Mouse (Mus musculus) C2C12 (cell line): Measurements from ENCODE around the gene Mgst3. TPM values are rescaled to one million over a fixed set of nuclear protein-coding genes. Genes with fewer than 3 reads are reported as not detected.

Experiments used
- H3K27me3 ChIP-seq: one replicate; pipeline ENCODE4 v1.6.1; 2011; ENCODE audit not compliant: control insufficient read depth, insufficient read depth, insufficient read length
- H3K36me3 ChIP-seq: one replicate; pipeline ENCODE4 v1.6.1; 2011; ENCODE audit not compliant: control insufficient read depth, insufficient read depth
- H3K4me3 ChIP-seq: one replicate; pipeline ENCODE4 v1.5.1; 2011; ENCODE audit warnings: mild to moderate bottlenecking, control low read depth; ENCODE audit not compliant: poor library complexity, insufficient read depth, severe bottlenecking
- H3K79me2 ChIP-seq: one replicate; pipeline ENCODE4 v1.6.1; 2011; ENCODE audit not compliant: control insufficient read depth, insufficient read depth
- H3K79me3 ChIP-seq: one replicate; pipeline ENCODE4 v1.6.1; 2011; ENCODE audit warnings: low read depth, control low read depth
- H3ac ChIP-seq: one replicate; pipeline ENCODE3; 2011; ENCODE audit warnings: low read depth; ENCODE audit not compliant: control insufficient read depth, insufficient read length
- CEBPB ChIP-seq: IDR thresholded peaks from one replicate; pipeline ENCODE4 v1.6.1; 2011; ENCODE audit warnings: low read depth, mild to moderate bottlenecking, control low read depth, moderate library complexity
- CTCF ChIP-seq: IDR thresholded peaks from one replicate; pipeline ENCODE4 v1.5.1; 2011; ENCODE audit not compliant: control insufficient read depth, insufficient read depth, insufficient read length
- FOSL1 ChIP-seq: IDR thresholded peaks from one replicate; pipeline ENCODE4 v1.8.0; 2011; ENCODE audit warnings: mild to moderate bottlenecking, low read length; ENCODE audit not compliant: poor library complexity, insufficient read depth, severe bottlenecking
- MAX ChIP-seq: IDR thresholded peaks from one replicate; pipeline ENCODE4 v1.6.1; 2011; ENCODE audit warnings: mild to moderate bottlenecking, control low read depth
- MYOD1 ChIP-seq: IDR thresholded peaks from one replicate; pipeline ENCODE4 v1.6.1; 2011; ENCODE audit warnings: low read depth; ENCODE audit not compliant: control insufficient read depth, insufficient read length
- MYOG ChIP-seq: IDR thresholded peaks from one replicate; pipeline ENCODE4 v1.6.1; 2011; ENCODE audit not compliant: control insufficient read depth, insufficient read length; ENCODE audit errors: extremely low read depth
- USF1 ChIP-seq: IDR thresholded peaks from one replicate; pipeline ENCODE4 v1.6.1; 2011; ENCODE audit warnings: low read depth, mild to moderate bottlenecking, control low read depth, moderate library complexity
- polyA plus RNA-seq: library from polyadenylated mRNA; unstranded; fragments of >200 nt; fragmentation: generic; extraction: Trizol; gene quantifications from one replicate; pipeline ENCODE4 v1.2.1, GENCODE M21; 2012; ENCODE audit warnings: missing spikeins

Mgst3 gene
- polyA plus RNA-seq, 1 experiment = 108 TPM

- Histone ChIP-seq H3ac (no peak overlapping the region), H3K27me3 (no peaks in the 10 kb centered on the region), H3K36me3 (peaks cover 54% of the 10 kb centered on the region), H3K4me3 (no peak overlapping the region), H3K79me3 (no peaks in the 10 kb centered on the region), H3K79me2 (no peaks in the 10 kb centered on the region)
- TF ChIP-seq MAX (no peak), CTCF (no peak), MYOG (no peak), MYOD1 (no peak), CEBPB (no peak), USF1 (no peak), FOSL1 (no peak)
Observed at GRCm38 (mm10) chr1:167374003-167374784, 19.4 kb downstream of the Mgst3 start.

DNA sequence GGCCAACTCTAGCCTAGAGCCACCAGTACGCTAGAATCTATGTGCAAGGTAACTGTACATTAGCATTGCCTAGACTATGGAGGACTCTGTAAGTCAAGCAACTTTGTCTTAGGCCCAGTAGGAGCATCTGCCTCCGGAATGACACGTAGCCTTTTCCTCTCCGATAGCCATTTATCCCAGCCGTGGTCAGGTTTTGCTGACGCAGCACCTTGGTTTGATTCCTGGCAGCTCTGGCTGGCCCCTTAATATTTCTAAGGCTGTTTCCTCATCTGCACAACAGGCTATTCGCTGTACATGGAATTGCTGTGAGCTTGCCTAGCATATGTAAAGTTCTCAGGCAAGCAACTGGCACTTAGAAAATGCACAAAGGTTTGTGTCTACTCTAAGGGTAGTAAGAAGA lies 20.9 kb downstream of the Mgst3 start:
- Histone ChIP-seq H3K79me2 (no peaks in the 10 kb centered on the region), H3K79me3 (no peaks in the 10 kb centered on the region), H3K4me3 (no peak overlapping the region), H3K27me3 (no peaks in the 10 kb centered on the region), H3K36me3 (peaks cover 64% of the 10 kb centered on the region), H3ac (no peak overlapping the region)
- TF ChIP-seq CTCF (no peak), CEBPB (no peak), MYOD1 (no peak), USF1 (no peak), MAX (no peak), MYOG (no peak), FOSL1 (no peak)

- Histone ChIP-seq H3K36me3 (peaks cover 66% of the 10 kb centered on the region), H3K4me3 (no peak overlapping the region), H3K79me2 (no peaks in the 10 kb centered on the region), H3ac (no peak overlapping the region), H3K27me3 (no peaks in the 10 kb centered on the region), H3K79me3 (no peaks in the 10 kb centered on the region)
- TF ChIP-seq CTCF = peak; percentile 94
- no peak for TF ChIP-seq FOSL1
- TF ChIP-seq USF1 = no peak
- peak; percentile 43 for TF ChIP-seq MAX
- no peak for TF ChIP-seq CEBPB
Observed at GRCm38 (mm10) chr1:167369905-167370304, 23.7 kb downstream of the Mgst3 start.

GRCm38 (mm10) chr1:167368513-167368912 lies 25.1 kb downstream of the Mgst3 start:
- Histone ChIP-seq H3K79me3 (no peaks in the 10 kb centered on the region), H3K4me3 (no peak overlapping the region), H3K79me2 (no peaks in the 10 kb centered on the region), H3ac (no peak overlapping the region), H3K27me3 (no peaks in the 10 kb centered on the region), H3K36me3 (peaks cover 61% of the 10 kb centered on the region)
- no peak for TF ChIP-seq MAX
- TF ChIP-seq CTCF = no peak
- TF ChIP-seq FOSL1 = no peak
- no peak for TF ChIP-seq MYOG
- no peak for TF ChIP-seq MYOD1
- no peak for TF ChIP-seq USF1
- no peak for TF ChIP-seq CEBPB

GRCm38 (mm10) chr1:167368018-167368417 lies 25.6 kb downstream of the Mgst3 start:
- TF ChIP-seq CEBPB (no peak), CTCF (no peak), MYOD1 (no peak), MAX (no peak), MYOG (no peak), FOSL1 (no peak), USF1 (no peak)
- no peak overlapping the region for H3K4me3 ChIP-seq
- peaks cover 59% of the 10 kb centered on the region for H3K36me3 ChIP-seq
- no peaks in the 10 kb centered on the region for H3K79me2 ChIP-seq
- H3K79me3 ChIP-seq = no peaks in the 10 kb centered on the region
- H3ac ChIP-seq = no peak overlapping the region
- no peaks in the 10 kb centered on the region for H3K27me3 ChIP-seq

DNA sequence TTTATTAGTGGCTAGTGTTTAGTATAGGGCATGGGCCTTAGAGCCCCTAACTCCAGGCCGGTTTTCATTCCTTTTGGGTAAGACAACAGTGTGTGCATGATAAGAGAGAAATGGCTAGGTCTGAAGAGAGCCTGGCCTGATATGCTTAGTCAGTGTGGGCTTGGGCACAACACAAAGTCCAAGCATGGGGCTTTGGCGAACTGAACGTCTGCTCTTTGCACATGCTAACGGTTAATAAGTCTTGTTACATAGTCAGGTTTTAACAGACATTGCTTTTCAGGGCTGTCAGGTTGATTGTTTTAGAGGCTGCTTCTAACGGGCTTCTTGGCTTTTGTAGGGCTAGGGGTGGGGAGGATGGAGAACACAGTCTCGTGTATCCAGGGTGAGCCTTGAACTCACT lies 27.0 kb downstream of the Mgst3 start:
- TF ChIP-seq MYOG = no peak
- TF ChIP-seq MYOD1 = no peak
- TF ChIP-seq MAX = no peak
- TF ChIP-seq CTCF = no peak
- no peak for TF ChIP-seq USF1
- no peak for TF ChIP-seq FOSL1
- TF ChIP-seq CEBPB = no peak
- Histone ChIP-seq H3K4me3 (no peak overlapping the region), H3K79me3 (no peaks in the 10 kb centered on the region), H3K27me3 (no peaks in the 10 kb centered on the region), H3K79me2 (no peaks in the 10 kb centered on the region), H3ac (no peak overlapping the region), H3K36me3 (peaks cover 49% of the 10 kb centered on the region)
